Mouse (Mus musculus): ENCODE data around the gene Trrap.

- TF ChIP-seq POLR2A (IDR thresholded peaks at IDR 0.05; ENCODE audit: borderline replicate concordance, low read depth, low read length), result no peak
- TF ChIP-seq CTCF (IDR thresholded peaks at IDR 0.05; ENCODE audit: low read depth, low read length), result no peak
Measured at GRCm38 (mm10) chr5:144859284-144859683, 91.8 kb downstream of the Trrap start.

All from bone marrow macrophage, adult 2 months (primary cell).